Mouse (Mus musculus): ENCODE data around the gene Stx11.

The Stx11 gene

GRCm38 (mm10) chr10:12964151-12965075 lies at the start of gene Stx11:
Gene Stx11, minus strand, starts transcription at chr10:12964298.
- peak; percentile 21 for DNase-seq (ENCODE audit: low spot score)

- no peak for DNase-seq (ENCODE audit: low spot score)
Measured at GRCm38 (mm10) chr10:13008737-13009121, 44.6 kb upstream of the Stx11 start.

- peak; percentile 90 for DNase-seq (ENCODE audit: low spot score)
Measured at GRCm38 (mm10) chr10:13007876-13008736, 44.0 kb upstream of the Stx11 start.

- DNase-seq (ENCODE audit: low spot score), result no peak
Measured at GRCm38 (mm10) chr10:13005043-13005442, 40.9 kb upstream of the Stx11 start, which contains the start of gene Sf3b5. Gene Sf3b5, plus strand, starts transcription at chr10:13005343.

- peak; percentile 84 for DNase-seq (ENCODE audit: low spot score)
Measured at GRCm38 (mm10) chr10:12996736-12997477, 32.8 kb upstream of the Stx11 start.

- no peak for DNase-seq (ENCODE audit: low spot score)
Measured at GRCm38 (mm10) chr10:12993411-12994039, 29.4 kb upstream of the Stx11 start.

GRCm38 (mm10) chr10:12991953-12992352 lies 27.9 kb upstream of the Stx11 start:
- no peak for DNase-seq (ENCODE audit: low spot score)

- no peak for DNase-seq (ENCODE audit: low spot score)
Measured at GRCm38 (mm10) chr10:12986943-12987342, 22.8 kb upstream of the Stx11 start.

- no peak for DNase-seq (ENCODE audit: low spot score)
Measured at GRCm38 (mm10) chr10:12986485-12986884, 22.4 kb upstream of the Stx11 start.

- no peak for DNase-seq (ENCODE audit: low spot score)
Measured at GRCm38 (mm10) chr10:12985028-12985427, 20.9 kb upstream of the Stx11 start.

GRCm38 (mm10) chr10:12983516-12983915 lies 19.4 kb upstream of the Stx11 start:
- no peak for DNase-seq (ENCODE audit: low spot score)

- no peak for DNase-seq (ENCODE audit: low spot score)
Measured at GRCm38 (mm10) chr10:12981071-12981470, 17.0 kb upstream of the Stx11 start.

- no peak for DNase-seq (ENCODE audit: low spot score)
Measured at GRCm38 (mm10) chr10:12977787-12978212, 13.7 kb upstream of the Stx11 start.

GRCm38 (mm10) chr10:12976552-12976951 lies 12.5 kb upstream of the Stx11 start:
- no peak for DNase-seq (ENCODE audit: low spot score)

GRCm38 (mm10) chr10:12975957-12976356 lies 11.9 kb upstream of the Stx11 start:
- DNase-seq (ENCODE audit: low spot score), result no peak

GRCm38 (mm10) chr10:12975461-12975860 lies 11.4 kb upstream of the Stx11 start:
- no peak for DNase-seq (ENCODE audit: low spot score)

- no peak for DNase-seq (ENCODE audit: low spot score)
Measured at GRCm38 (mm10) chr10:12974572-12974971, 10.5 kb upstream of the Stx11 start.

- DNase-seq (ENCODE audit: low spot score), result no peak
Measured at GRCm38 (mm10) chr10:12965669-12966180, 1.6 kb upstream of the Stx11 start.

GRCm38 (mm10) chr10:12963362-12964147 lies 543 bp downstream of the Stx11 start:
- DNase-seq (ENCODE audit: low spot score), result no peak

- no peak for DNase-seq (ENCODE audit: low spot score)
Measured at GRCm38 (mm10) chr10:12962238-12962637, 1.9 kb downstream of the Stx11 start.

Data from ovary, postnatal 14 days (tissue).